Mouse (Mus musculus): Measurements from ENCODE around the gene Sesn3. TPM values are rescaled to one million over a fixed set of nuclear protein-coding genes. Genes with fewer than 3 reads are reported as not detected.

Gene Sesn3
- total and polyA plus RNA-seq, 3 experiments = 3.9 to 14.3 (median 4.6) TPM

DNA sequence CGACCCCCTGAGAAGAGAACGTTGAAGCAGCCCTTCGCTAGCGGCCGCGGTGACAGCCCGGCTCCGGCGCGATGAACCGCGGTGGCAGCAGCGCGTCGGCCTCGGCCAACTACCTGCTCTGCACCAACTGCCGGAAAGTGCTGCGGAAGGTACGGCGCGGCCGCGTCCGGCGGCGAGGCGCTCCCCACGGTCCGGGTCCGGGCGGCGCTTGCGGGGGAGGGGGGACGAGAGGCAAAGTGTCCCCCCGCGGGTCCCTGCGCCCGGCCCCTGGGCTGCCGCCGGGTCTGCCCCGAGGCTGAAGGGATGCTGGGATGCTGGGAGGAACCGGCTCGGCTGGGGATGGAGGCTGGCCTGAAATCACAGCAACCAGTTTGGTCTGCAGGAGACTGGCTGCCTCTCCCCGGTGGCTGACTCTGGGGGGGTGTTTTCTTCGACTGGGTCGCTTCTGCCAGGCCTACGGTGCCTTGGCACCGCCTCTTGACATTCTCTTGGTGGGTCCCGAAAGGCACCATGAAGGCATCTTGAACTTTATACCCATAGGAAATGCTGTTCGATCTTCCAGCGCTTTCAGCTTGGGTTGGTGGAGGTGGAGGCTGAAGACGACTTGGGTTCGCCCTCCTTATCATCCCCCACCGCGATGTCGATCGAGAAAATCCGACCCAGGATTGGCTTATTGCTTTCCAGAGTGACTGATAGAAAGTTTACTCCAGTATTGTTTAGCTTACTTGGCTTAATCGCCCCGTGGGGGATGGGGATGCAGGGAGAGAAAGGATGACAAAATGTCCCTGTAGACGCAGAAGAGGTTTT is 1.8 kb downstream of the Sesn3 start (continued):
- no peak for TF ChIP-seq KAT2A (IDR thresholded peaks at IDR 0.05; ENCODE audit: insufficient replicate concordance, low read length)
- no peak for TF ChIP-seq MAX (IDR thresholded peaks at IDR 0.05; ENCODE audit: low read length)
- no peak for TF ChIP-seq NELFE (IDR thresholded peaks at IDR 0.05; ENCODE audit: low read depth, low read length)

DNA sequence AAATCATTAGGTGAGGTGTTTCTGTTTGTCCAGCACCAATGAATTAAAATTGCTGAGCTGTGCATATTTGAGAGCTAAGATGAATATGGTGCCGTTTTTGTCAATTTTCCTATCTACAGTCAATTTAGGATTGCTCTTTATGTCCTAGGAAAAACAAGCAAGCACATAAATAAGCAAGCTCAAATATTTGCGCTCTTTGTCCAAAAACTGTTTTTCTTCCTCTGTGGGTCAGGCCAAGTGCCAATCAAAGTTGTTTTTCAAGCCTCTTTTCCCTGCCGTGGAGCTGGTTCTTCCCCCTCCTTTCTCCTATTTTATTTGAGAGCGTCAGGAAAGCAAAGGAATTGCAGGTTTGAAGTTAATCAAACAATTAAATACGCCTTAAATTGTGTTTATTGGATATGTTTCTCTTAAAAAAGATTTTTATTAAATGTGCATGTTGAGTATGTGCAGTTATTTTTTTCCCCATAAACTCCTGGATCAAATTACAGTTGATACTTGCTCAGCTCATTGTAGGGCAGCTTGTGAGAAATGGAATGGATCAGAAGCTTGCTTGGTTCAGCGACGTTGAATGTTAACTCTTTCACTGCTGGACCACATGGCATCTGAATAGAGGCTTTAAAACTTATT is 2.6 kb downstream of the Sesn3 start:
- TF ChIP-seq UBTF (IDR thresholded peaks at IDR 0.05; ENCODE audit: low read depth, low read length) (no peak), MAFK (IDR thresholded peaks at IDR 0.05; ENCODE audit: insufficient replicate concordance, low read length) (peak; percentile 98), USF1 (IDR thresholded peaks at IDR 0.05; ENCODE audit: low read depth, low read length) (no peak), MEF2A (IDR thresholded peaks at IDR 0.05; ENCODE audit: borderline replicate concordance, low read depth, low read length) (no peak), TBP (conservative IDR thresholded peaks at IDR 0.05; ENCODE audit: low read depth, low read length) (no peak), MAX (IDR thresholded peaks at IDR 0.05; ENCODE audit: low read length) (no peak)
- in situ Hi-C loops (cut with MboI; ENCODE audit: low pct_ligation_motif_present, low pct_unique_long_range_greater_than_20kb, low sequenced_read_pairs) (loop anchor here (10.0 kb wide), 1 partner anchor 93 kb away; no protein-coding TSS in a partner anchor), dilution Hi-C loops (cut with MboI; ENCODE audit: extremely low pct_ligation_motif_present, extremely low pct_unique_long_range_greater_than_20kb, low sequenced_read_pairs) (no loop called here)
- peaks cover 7% of the 10 kb centered on the region; the same call in 1 of the 2 replicates for H3K79me2 ChIP-seq (replicated peaks; ENCODE audit: control insufficient read depth, extremely low read depth, insufficient read depth, poor library complexity, severe bottlenecking)
- no peak for DNase-seq (ENCODE audit: extremely low read depth)
- no peaks in the 10 kb centered on the region for H3K9me3 ChIP-seq (replicated peaks; ENCODE audit: low read length)
- no peaks in the 10 kb centered on the region for H3K27me3 ChIP-seq (replicated peaks)
- peak overlapping the region; percentile 96 for H3K4me2 ChIP-seq (ENCODE audit: insufficient read depth, low read depth, poor library complexity, severe bottlenecking)
- H3K4me1 ChIP-seq (ENCODE audit: control insufficient read depth in 1 of 2, insufficient read depth in 2 of 2) = peaks cover 2 to 22% of the 10 kb centered on the region in 2 experiments
- H3K27ac ChIP-seq (ENCODE audit: insufficient read depth, low read depth) = no peak overlapping the region
- H3K4me3 ChIP-seq (replicated peaks in 1 of 3; ENCODE audit: low read depth in 2 of 3, low read length in 2 of 3, poor library complexity in 1 of 3) = peak overlapping the region; percentile 78 to 89 (median 78)
- H3K9ac ChIP-seq (ENCODE audit: insufficient read depth, low read depth) = peak overlapping the region; percentile 67
- H3K36me3 ChIP-seq (replicated peaks in 1 of 2; ENCODE audit: control insufficient read depth in 1 of 2, insufficient read depth in 1 of 2, low read length in 1 of 2) = no peaks in the 10 kb centered on the region

DNA sequence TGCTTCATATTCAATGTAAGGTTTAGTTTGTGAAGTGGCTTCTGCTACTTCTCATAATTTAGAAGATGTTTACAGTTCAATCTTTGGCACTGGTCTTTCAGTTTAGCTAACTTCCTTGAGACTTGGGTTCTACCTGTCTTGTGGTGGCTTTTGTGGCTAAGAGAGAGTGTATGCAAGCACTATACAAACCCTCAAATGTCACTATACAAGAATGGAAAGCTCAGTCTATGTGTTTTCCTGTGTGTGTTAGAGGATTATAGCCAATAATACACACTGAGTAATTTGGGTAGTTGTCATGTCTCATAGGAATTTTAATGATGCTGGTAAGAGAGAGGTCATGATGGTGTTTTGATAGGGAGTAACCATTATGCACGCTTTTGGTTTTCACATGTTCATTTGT is 5.8 kb downstream of the Sesn3 start:
- no peak overlapping the region for H3K27ac ChIP-seq (ENCODE audit: insufficient read depth, low read depth)
- no peak for DNase-seq (ENCODE audit: extremely low read depth)
- no peaks in the 10 kb centered on the region for H3K36me3 ChIP-seq (replicated peaks in 1 of 2; ENCODE audit: control insufficient read depth in 1 of 2, insufficient read depth in 1 of 2, low read length in 1 of 2)
- no peak overlapping the region for H3K4me3 ChIP-seq (replicated peaks in 1 of 3; ENCODE audit: low read depth in 2 of 3, low read length in 2 of 3, poor library complexity in 1 of 3)
- no peak overlapping the region for H3K4me2 ChIP-seq (ENCODE audit: insufficient read depth, low read depth, poor library complexity, severe bottlenecking)
- in situ Hi-C loops (cut with MboI; ENCODE audit: low pct_ligation_motif_present, low pct_unique_long_range_greater_than_20kb, low sequenced_read_pairs) (no loop called here), dilution Hi-C loops (cut with MboI; ENCODE audit: extremely low pct_ligation_motif_present, extremely low pct_unique_long_range_greater_than_20kb, low sequenced_read_pairs) (no loop called here)
- TF ChIP-seq UBTF (IDR thresholded peaks at IDR 0.05; ENCODE audit: low read depth, low read length) (no peak), JUN (IDR thresholded peaks at IDR 0.05; ENCODE audit: insufficient read depth, low read depth, low read length) (no peak), USF1 (IDR thresholded peaks at IDR 0.05; ENCODE audit: low read depth, low read length) (no peak), ZMIZ1 (IDR thresholded peaks at IDR 0.05; ENCODE audit: low read depth, low read length) (no peak), PAX5 (IDR thresholded peaks at IDR 0.05; ENCODE audit: low read length) (no peak), RAD21 (IDR thresholded peaks at IDR 0.05; ENCODE audit: low read depth, low read length) (no peak), GABPA (IDR thresholded peaks at IDR 0.05; ENCODE audit: insufficient replicate concordance, low read depth, low read length) (no peak), POLR2A (IDR thresholded peaks at IDR 0.05; ENCODE audit: low read depth, low read length) (no peak), ZKSCAN1 (IDR thresholded peaks at IDR 0.05; ENCODE audit: borderline replicate concordance, low read depth, low read length) (no peak), EP300 (IDR thresholded peaks at IDR 0.05; ENCODE audit: low read length) (no peak), JUND (conservative IDR thresholded peaks at IDR 0.05; ENCODE audit: low read depth, low read length) (no peak)
- H3K79me2 ChIP-seq (replicated peaks; ENCODE audit: control insufficient read depth, extremely low read depth, insufficient read depth, poor library complexity, severe bottlenecking) = peaks cover 10% of the 10 kb centered on the region
- peaks cover 0 to 24% of the 10 kb centered on the region in 2 experiments; a peak in 2 of 4 replicates for H3K4me1 ChIP-seq (ENCODE audit: control insufficient read depth in 1 of 2, insufficient read depth in 2 of 2)
- no peaks in the 10 kb centered on the region for H3K27me3 ChIP-seq (replicated peaks)
- H3K9ac ChIP-seq (ENCODE audit: insufficient read depth, low read depth) = no peak overlapping the region
- H3K9me3 ChIP-seq (replicated peaks; ENCODE audit: low read length) = no peaks in the 10 kb centered on the region

Data from CH12.LX (cell line).